Mouse (Mus musculus) ES-E14 (cell line): ENCODE measurements around the gene Aen.

Experiments used
- HCFC1 ChIP-seq: IDR thresholded peaks from 2 replicates; pipeline ENCODE4 v1.6.1; 2012; ENCODE audit warnings: low read length, inconsistent platforms, borderline replicate concordance; ENCODE audit not compliant: insufficient read depth
- MAFK ChIP-seq: IDR thresholded peaks from 2 replicates; pipeline ENCODE4 v1.6.1; 2014; ENCODE audit warnings: mild to moderate bottlenecking, low read depth, low read length, inconsistent platforms; ENCODE audit not compliant: insufficient read depth
- ZC3H11A ChIP-seq: IDR thresholded peaks from 2 replicates; pipeline ENCODE4 v1.6.1; 2012; ENCODE audit warnings: low read depth, mild to moderate bottlenecking, inconsistent platforms, low read length, borderline replicate concordance
- ZNF384 ChIP-seq: IDR thresholded peaks from 2 replicates; pipeline ENCODE4 v1.6.1; 2012; ENCODE audit warnings: low read depth, low read length, inconsistent platforms

- TF ChIP-seq MAFK (no peak), ZNF384 (no peak), ZC3H11A (no peak), HCFC1 (no peak)
These were observed 19.3 kb downstream of the Aen start for GRCm38 (mm10) chr7:78914896-78915510.
